Mouse (Mus musculus): ENCODE measurements around the gene Slc28a1. TPM values are rescaled to one million over a fixed set of nuclear protein-coding genes. Genes with fewer than 3 reads are reported as not detected.

The Slc28a1 gene
- polyA plus RNA-seq, 1 experiment = 0.07 TPM

GRCm38 (mm10) chr7:81213347-81214152, 99.0 kb downstream of the Slc28a1 start, which contains the start of gene Pde8a:
Gene Pde8a, plus strand, starts transcription at chr7:81213596.
- H3K4me3 ChIP-seq (replicated peaks; ENCODE audit: insufficient read depth, low read depth, low read length) = peak within 1 kb of the TSS; percentile 34
- no peaks in the 10 kb centered on the region for H3K4me1 ChIP-seq (ENCODE audit: control insufficient read depth, insufficient read depth, low read length)
- no peak for TF ChIP-seq CTCF (IDR thresholded peaks at IDR 0.05; ENCODE audit: borderline replicate concordance, insufficient read depth, low read depth, low read length)
- no peak for TF ChIP-seq POLR2A (IDR thresholded peaks at IDR 0.05; ENCODE audit: borderline replicate concordance, insufficient read depth, low read length)
- 2% methylated on average over 109 of the region's 128 CpGs for WGBS
- no peak for DNase-seq
- H3K27ac ChIP-seq (ENCODE audit: insufficient read depth, low read length) = peak within 1 kb of the TSS; percentile 43; the same call in 1 of the 2 replicates
- H3K27me3 ChIP-seq (ENCODE audit: control insufficient read depth, insufficient read depth, low read length) = peaks cover 7% of the 10 kb centered on the region; the same call in 1 of the 2 replicates

GRCm38 (mm10) chr7:81214153-81214907, 99.7 kb downstream of the Slc28a1 start:
- H3K4me3 ChIP-seq (replicated peaks; ENCODE audit: insufficient read depth, low read depth, low read length) = no peak overlapping the region
- no peak for TF ChIP-seq POLR2A (IDR thresholded peaks at IDR 0.05; ENCODE audit: borderline replicate concordance, insufficient read depth, low read length)
- TF ChIP-seq CTCF (IDR thresholded peaks at IDR 0.05; ENCODE audit: borderline replicate concordance, insufficient read depth, low read depth, low read length) = no peak
- no peak overlapping the region for H3K27ac ChIP-seq (ENCODE audit: insufficient read depth, low read length)
- no peaks in the 10 kb centered on the region for H3K4me1 ChIP-seq (ENCODE audit: control insufficient read depth, insufficient read depth, low read length)
- no peak for DNase-seq
- H3K27me3 ChIP-seq (ENCODE audit: control insufficient read depth, insufficient read depth, low read length) = peaks cover 7% of the 10 kb centered on the region; the same call in 1 of the 2 replicates
- 8% methylated on average over 40 of the region's 40 CpGs for WGBS

- Histone ChIP-seq H3K4me1 (ENCODE audit: control insufficient read depth, insufficient read depth, low read length) (no peaks in the 10 kb centered on the region), H3K27me3 (ENCODE audit: control insufficient read depth, insufficient read depth, low read length) (peaks cover 7% of the 10 kb centered on the region; the same call in 1 of the 2 replicates), H3K27ac (ENCODE audit: insufficient read depth, low read length) (no peak overlapping the region), H3K4me3 (replicated peaks; ENCODE audit: insufficient read depth, low read depth, low read length) (no peak overlapping the region)
- no peak for DNase-seq
- TF ChIP-seq CTCF (IDR thresholded peaks at IDR 0.05; ENCODE audit: borderline replicate concordance, insufficient read depth, low read depth, low read length) (no peak), POLR2A (IDR thresholded peaks at IDR 0.05; ENCODE audit: borderline replicate concordance, insufficient read depth, low read length) (no peak)
- WGBS = 97% methylated on average over 1 of the region's 1 CpGs
These were observed 101.4 kb downstream of the Slc28a1 start for GRCm38 (mm10) chr7:81215950-81216349.

GRCm38 (mm10) chr7:81219321-81219720, 104.7 kb downstream of the Slc28a1 start:
- Histone ChIP-seq H3K4me1 (ENCODE audit: control insufficient read depth, insufficient read depth, low read length) (no peaks in the 10 kb centered on the region), H3K4me3 (replicated peaks; ENCODE audit: insufficient read depth, low read depth, low read length) (no peak overlapping the region), H3K27me3 (ENCODE audit: control insufficient read depth, insufficient read depth, low read length) (no peaks in the 10 kb centered on the region), H3K27ac (ENCODE audit: insufficient read depth, low read length) (no peak overlapping the region)
- TF ChIP-seq CTCF (IDR thresholded peaks at IDR 0.05; ENCODE audit: borderline replicate concordance, insufficient read depth, low read depth, low read length) = no peak
- no peak for TF ChIP-seq POLR2A (IDR thresholded peaks at IDR 0.05; ENCODE audit: borderline replicate concordance, insufficient read depth, low read length)
- DNase-seq = no peak
- WGBS = 74% methylated on average over 7 of the region's 7 CpGs

Other genes starting within 250 kb of the Slc28a1 start
- gene Wdr73, start 213.5 kb upstream of the Slc28a1 start, polyA plus RNA-seq (2012; rRNA removed) = 22.2 and 22.8 TPM in 2 replicates
- 9.8 and 10.9 TPM in 2 replicates for gene Nmb, start 209.7 kb upstream of the Slc28a1 start, polyA plus RNA-seq (2012; rRNA removed)
- gene Sec11a, start 167.0 kb upstream of the Slc28a1 start, polyA plus RNA-seq (2012; rRNA removed) = 46.7 and 51.6 TPM in 2 replicates
- 17.3 and 19.9 TPM in 2 replicates for gene Zfp592, start 121.1 kb upstream of the Slc28a1 start, polyA plus RNA-seq (2012; rRNA removed)
- 0.15 and 0.17 TPM in 2 replicates for gene Alpk3, start 57.2 kb upstream of the Slc28a1 start, polyA plus RNA-seq (2012; rRNA removed)
- 16.4 and 21.8 TPM in 2 replicates for gene Pde8a, start 98.8 kb downstream of the Slc28a1 start, polyA plus RNA-seq (2012; rRNA removed)
- gene Rps17, start 230.5 kb downstream of the Slc28a1 start, polyA plus RNA-seq (2012; rRNA removed) = 775 and 784 TPM in 2 replicates

Data from cerebellum, adult 2 months (tissue).